Mouse (Mus musculus) myocyte (in vitro differentiated cells): ENCODE data around the gene Lgals4. TPM values are rescaled to one million over a fixed set of nuclear protein-coding genes. Genes with fewer than 3 reads are reported as not detected.

ENCODE experiments used
- H3K27me3 ChIP-seq: one replicate; pipeline ENCODE4 v1.6.1; 2011; ENCODE audit not compliant: control insufficient read depth, insufficient read depth, insufficient read length
- H3K36me3 ChIP-seq: one replicate; pipeline ENCODE4 v1.6.1; 2011; ENCODE audit not compliant: control insufficient read depth, insufficient read depth
- H3K4me2 ChIP-seq: one replicate; pipeline ENCODE4 v1.6.1; 2011; ENCODE audit warnings: low read depth, control low read depth
- H3K4me3 ChIP-seq: one replicate; pipeline ENCODE4 v1.5.1; 2011; ENCODE audit warnings: mild to moderate bottlenecking, control low read depth, moderate library complexity
- H3K79me2 ChIP-seq: one replicate; pipeline ENCODE4 v1.6.1; 2011; ENCODE audit not compliant: control insufficient read depth, insufficient read depth
- H3ac ChIP-seq: one replicate; pipeline ENCODE4 v1.6.1; 2011; ENCODE audit not compliant: control insufficient read depth, insufficient read length
- CEBPB ChIP-seq: IDR thresholded peaks from 2 replicates; pipeline ENCODE4 v1.6.1; 2011; ENCODE audit warnings: mild to moderate bottlenecking, moderate library complexity; ENCODE audit not compliant: poor library complexity, insufficient read depth, severe bottlenecking
- E2F4 ChIP-seq: IDR thresholded peaks from one replicate; pipeline ENCODE4 v1.6.1; 2011; ENCODE audit warnings: mild to moderate bottlenecking, control low read depth, moderate library complexity; ENCODE audit not compliant: insufficient read depth
- MAX ChIP-seq: IDR thresholded peaks from one replicate; pipeline ENCODE4 v1.6.1; 2011; ENCODE audit warnings: low read depth, mild to moderate bottlenecking, control low read depth
- MYOD1 ChIP-seq, 3 experiments: IDR thresholded peaks; one replicate each; pipeline ENCODE4 v1.6.1; 2011; ENCODE audit warnings: control low read depth in 2 of 3, low read depth in 2 of 3, mild to moderate bottlenecking in 2 of 3, moderate library complexity in 1 of 3; ENCODE audit not compliant: insufficient read length in 2 of 3, control insufficient read depth in 1 of 3
- MYOG ChIP-seq, 3 experiments: IDR thresholded peaks; one replicate each; pipeline ENCODE4 v1.6.1; 2011; ENCODE audit warnings: control low read depth in 2 of 3, low read depth in 2 of 3, mild to moderate bottlenecking in 2 of 3; ENCODE audit not compliant: insufficient read length in 2 of 3, control insufficient read depth in 1 of 3, insufficient read depth in 1 of 3
- POLR2A ChIP-seq: IDR thresholded peaks from one replicate; pipeline ENCODE4 v1.6.1; 2011; ENCODE audit warnings: low read depth, mild to moderate bottlenecking, control low read depth, moderate library complexity; ENCODE audit not compliant: insufficient read length
- POLR2AphosphoS2 ChIP-seq: IDR thresholded peaks from one replicate; pipeline ENCODE4 v1.6.1; 2011; ENCODE audit warnings: low read depth, control low read depth; ENCODE audit not compliant: insufficient read length
- REST ChIP-seq: IDR thresholded peaks from one replicate; pipeline ENCODE4 v1.6.1; 2011; ENCODE audit warnings: mild to moderate bottlenecking, control low read depth, moderate library complexity; ENCODE audit not compliant: insufficient read depth, insufficient read length
- SRF ChIP-seq: IDR thresholded peaks from one replicate; pipeline ENCODE4 v1.6.1; 2011; ENCODE audit warnings: low read depth; ENCODE audit not compliant: control insufficient read depth, insufficient read length
- TCF12 ChIP-seq: IDR thresholded peaks from one replicate; pipeline ENCODE4 v1.6.1; 2011; ENCODE audit warnings: mild to moderate bottlenecking, control low read depth; ENCODE audit not compliant: poor library complexity, insufficient read depth, severe bottlenecking
- TCF3 ChIP-seq: IDR thresholded peaks from one replicate; pipeline ENCODE4 v1.6.1; 2011; ENCODE audit warnings: low read depth, control low read depth; ENCODE audit not compliant: insufficient read length
- USF1 ChIP-seq: IDR thresholded peaks from one replicate; pipeline ENCODE4 v1.6.1; 2011; ENCODE audit warnings: low read depth, mild to moderate bottlenecking, control low read depth, moderate library complexity
- polyA plus RNA-seq: library from polyadenylated mRNA; unstranded; fragments of >200 nt; fragmentation: generic; extraction: Trizol; gene quantifications from one replicate; pipeline ENCODE4 v1.2.1, GENCODE M21; 2012; ENCODE audit warnings: missing spikeins

Lgals4 gene
- polyA plus RNA-seq, 1 experiment, result 3.0 TPM

DNA sequence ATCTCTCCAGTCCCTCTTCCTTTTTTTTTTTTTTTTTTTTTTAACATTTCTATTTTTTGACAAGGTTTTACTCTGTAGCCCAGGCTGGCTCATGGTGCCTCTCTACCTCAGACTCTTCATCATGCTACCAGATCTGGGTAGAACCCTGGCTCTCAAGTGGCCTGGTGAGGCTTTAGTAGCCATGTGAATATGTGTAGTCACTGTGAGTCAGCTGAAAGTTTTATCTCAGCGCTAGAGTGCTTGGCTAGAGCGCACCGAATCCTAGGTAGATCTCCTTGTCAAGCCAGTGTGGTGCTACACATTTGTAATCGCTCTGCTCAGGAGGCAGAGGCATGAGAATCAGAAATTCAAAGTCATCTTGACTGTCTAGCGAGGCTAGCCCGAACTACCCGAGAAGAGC, 43.5 kb downstream of the Lgals4 start:
- no peak for TF ChIP-seq TCF3
- no peaks in the 10 kb centered on the region for H3K36me3 ChIP-seq
- no peaks in the 10 kb centered on the region for H3K79me2 ChIP-seq
- H3K27me3 ChIP-seq, result no peaks in the 10 kb centered on the region
- H3ac ChIP-seq, result no peak overlapping the region
- no peak overlapping the region for H3K4me2 ChIP-seq
- no peak overlapping the region for H3K4me3 ChIP-seq

DNA sequence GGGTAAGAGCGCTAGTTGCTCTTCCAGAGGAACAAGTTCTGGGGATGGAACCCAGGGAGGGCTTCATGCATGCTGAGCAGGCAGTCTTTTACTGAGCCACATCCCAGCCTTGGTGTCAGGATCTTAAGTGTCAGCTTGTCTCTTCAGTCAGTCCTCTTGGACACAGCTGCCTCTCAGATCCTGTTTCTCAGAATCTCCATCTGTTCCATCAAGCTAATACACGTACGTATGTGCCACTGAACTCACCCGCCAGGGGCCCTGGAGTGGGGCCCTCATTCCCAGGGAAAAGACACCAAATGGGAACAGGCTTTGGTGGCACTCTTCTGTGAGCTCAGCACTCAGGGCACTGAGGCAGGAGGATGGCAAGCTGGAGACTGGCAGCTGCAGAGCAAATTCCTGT, 44.2 kb downstream of the Lgals4 start:
- H3K27me3 ChIP-seq, result no peaks in the 10 kb centered on the region
- no peak for TF ChIP-seq POLR2A
- TF ChIP-seq REST, result no peak
- TF ChIP-seq MYOD1 (IDR thresholded peaks at IDR 0.05; ENCODE audit: control insufficient read depth in 1 of 3, insufficient read length in 2 of 3, low read depth in 2 of 3), result peak in 2 of 3 experiments; percentile 18 to 36
- TF ChIP-seq MYOG (IDR thresholded peaks at IDR 0.05; ENCODE audit: control insufficient read depth in 1 of 3, insufficient read depth in 1 of 3, insufficient read length in 2 of 3, low read depth in 2 of 3), result peak in 1 of 3 experiments; percentile 29
- no peak for TF ChIP-seq POLR2AphosphoS2
- no peak overlapping the region for H3ac ChIP-seq
- no peaks in the 10 kb centered on the region for H3K79me2 ChIP-seq
- H3K36me3 ChIP-seq, result no peaks in the 10 kb centered on the region
- no peak overlapping the region for H3K4me3 ChIP-seq
- no peak overlapping the region for H3K4me2 ChIP-seq

GRCm38 (mm10) chr7:28879606-28880005, 46.0 kb downstream of the Lgals4 start:
- Histone ChIP-seq H3K36me3 (no peaks in the 10 kb centered on the region), H3K4me3 (no peak overlapping the region), H3ac (no peak overlapping the region), H3K79me2 (no peaks in the 10 kb centered on the region), H3K4me2 (no peak overlapping the region), H3K27me3 (no peaks in the 10 kb centered on the region)
- TF ChIP-seq POLR2AphosphoS2 (no peak), MAX (no peak), POLR2A (no peak), REST (no peak), MYOD1 (IDR thresholded peaks at IDR 0.05; ENCODE audit: control insufficient read depth in 1 of 3, insufficient read length in 2 of 3, low read depth in 2 of 3) (no peak), CEBPB (no peak), TCF3 (no peak), TCF12 (no peak), SRF (no peak), MYOG (IDR thresholded peaks at IDR 0.05; ENCODE audit: control insufficient read depth in 1 of 3, insufficient read depth in 1 of 3, insufficient read length in 2 of 3, low read depth in 2 of 3) (no peak), E2F4 (no peak), USF1 (no peak)

- no peak overlapping the region for H3ac ChIP-seq
Observed at GRCm38 (mm10) chr7:28880554-28880953, 46.9 kb downstream of the Lgals4 start.

GRCm38 (mm10) chr7:28881199-28881598, 47.5 kb downstream of the Lgals4 start, which contains the start of gene Capn12:
Gene Capn12, plus strand, starts transcription at chr7:28881422.
- H3ac ChIP-seq, result no peak within 1 kb of the TSS
- no peak within 1 kb of the TSS for H3K4me3 ChIP-seq
- H3K36me3 ChIP-seq, result no peaks in the 10 kb centered on the region
- H3K4me2 ChIP-seq, result no peak within 1 kb of the TSS
- H3K79me2 ChIP-seq, result no peaks in the 10 kb centered on the region
- H3K27me3 ChIP-seq, result no peaks in the 10 kb centered on the region
- TF ChIP-seq REST (no peak), MYOG (IDR thresholded peaks at IDR 0.05; ENCODE audit: control insufficient read depth in 1 of 3, insufficient read depth in 1 of 3, insufficient read length in 2 of 3, low read depth in 2 of 3) (no peak), TCF12 (no peak), POLR2AphosphoS2 (no peak), MAX (no peak)

More at GRCm38 (mm10) chr7:28880554-28880953, 46.9 kb downstream of the Lgals4 start:
- H3K36me3 ChIP-seq, result no peaks in the 10 kb centered on the region
- H3K4me3 ChIP-seq, result no peak overlapping the region
- no peaks in the 10 kb centered on the region for H3K27me3 ChIP-seq
- TF ChIP-seq POLR2AphosphoS2, result no peak
- TF ChIP-seq SRF, result no peak
- no peak for TF ChIP-seq USF1
- no peak for TF ChIP-seq REST
- no peak for TF ChIP-seq MAX
- TF ChIP-seq E2F4, result no peak
- TF ChIP-seq TCF3, result no peak
- no peak for TF ChIP-seq TCF12
- TF ChIP-seq MYOG (IDR thresholded peaks at IDR 0.05; ENCODE audit: control insufficient read depth in 1 of 3, insufficient read depth in 1 of 3, insufficient read length in 2 of 3, low read depth in 2 of 3), result no peak
- TF ChIP-seq MYOD1 (IDR thresholded peaks at IDR 0.05; ENCODE audit: control insufficient read depth in 1 of 3, insufficient read length in 2 of 3, low read depth in 2 of 3), result no peak
- no peak for TF ChIP-seq CEBPB
- no peak for TF ChIP-seq POLR2A
- H3K79me2 ChIP-seq, result no peaks in the 10 kb centered on the region
- no peak overlapping the region for H3K4me2 ChIP-seq
